Mouse (Mus musculus): ENCODE measurements around the gene Ppm1l. TPM values are rescaled to one million over a fixed set of nuclear protein-coding genes. Genes with fewer than 3 reads are reported as not detected.

Gene Ppm1l
- total RNA-seq, 2 experiments from 2014 or later = 83.4 to 87.6 TPM

DNA sequence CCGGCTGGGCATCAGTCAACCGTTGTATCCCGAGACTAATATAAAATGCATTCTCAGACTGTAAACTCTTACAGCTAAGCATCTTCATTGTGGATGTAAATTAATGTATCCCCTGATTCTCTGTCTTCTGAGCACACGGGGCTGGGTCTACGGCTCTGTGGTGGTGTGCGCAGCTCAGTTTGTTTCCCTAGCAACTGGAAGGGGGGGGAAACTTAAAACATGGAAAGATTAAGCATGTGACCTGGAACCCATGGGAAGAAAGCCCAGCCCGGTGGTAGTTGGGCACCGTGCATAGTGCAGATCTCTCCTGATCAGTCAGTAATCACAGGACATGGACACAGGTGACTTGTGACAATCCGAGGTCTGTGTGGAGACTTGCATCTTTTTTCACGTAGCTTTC, 218.8 kb downstream of the Ppm1l start:
- no peak for TF ChIP-seq CTCF (IDR thresholded peaks at IDR 0.05)
- intact Hi-C loops (cut with DNase I) = no loop called here
- Histone ChIP-seq H3K4me3 (no peak overlapping the region), H3K27ac (no peak overlapping the region)
- no peak for DNase-seq (ENCODE audit: extremely low spot score in 1 of 2, low spot score in 2 of 2)

DNA sequence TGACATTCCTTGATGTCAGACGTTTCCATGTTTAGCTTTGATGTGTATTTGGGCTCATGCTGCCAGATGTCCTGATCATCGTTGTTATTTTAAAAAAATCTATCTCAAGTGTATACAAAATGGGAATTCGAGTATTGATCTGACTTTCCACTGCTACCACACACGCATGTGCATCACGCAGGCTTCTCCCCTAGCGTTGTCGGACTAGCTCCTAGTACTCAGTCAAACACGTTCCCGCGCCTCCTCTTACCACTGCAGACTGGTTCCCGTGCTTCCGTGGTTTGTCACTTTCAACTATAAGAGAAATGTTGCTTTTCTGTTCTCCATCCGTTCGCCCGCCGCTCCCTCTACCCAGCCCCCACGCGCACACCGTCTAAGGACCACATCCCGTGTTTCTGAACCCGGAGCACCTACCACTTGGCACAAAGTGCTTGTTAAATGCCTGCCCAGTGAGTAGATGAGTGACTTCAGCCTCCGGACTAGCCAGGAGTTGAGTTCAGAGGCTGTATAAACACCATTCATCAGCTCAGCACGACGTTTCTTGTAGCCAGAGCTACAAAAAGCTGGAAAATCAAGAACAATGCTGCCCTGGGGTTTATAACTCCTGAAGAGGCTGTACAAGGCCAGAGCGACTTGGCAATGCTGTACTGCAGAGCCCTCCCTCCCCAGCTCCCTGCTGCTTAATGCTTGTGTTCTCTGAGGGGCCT, 219.4 kb downstream of the Ppm1l start:
- intact Hi-C loops (cut with DNase I) = no loop called here
- no peak for TF ChIP-seq CTCF (IDR thresholded peaks at IDR 0.05)
- Histone ChIP-seq H3K4me3 (no peak overlapping the region), H3K27ac (no peak overlapping the region)
- no peak for DNase-seq (ENCODE audit: extremely low spot score in 1 of 2, low spot score in 2 of 2)

DNA sequence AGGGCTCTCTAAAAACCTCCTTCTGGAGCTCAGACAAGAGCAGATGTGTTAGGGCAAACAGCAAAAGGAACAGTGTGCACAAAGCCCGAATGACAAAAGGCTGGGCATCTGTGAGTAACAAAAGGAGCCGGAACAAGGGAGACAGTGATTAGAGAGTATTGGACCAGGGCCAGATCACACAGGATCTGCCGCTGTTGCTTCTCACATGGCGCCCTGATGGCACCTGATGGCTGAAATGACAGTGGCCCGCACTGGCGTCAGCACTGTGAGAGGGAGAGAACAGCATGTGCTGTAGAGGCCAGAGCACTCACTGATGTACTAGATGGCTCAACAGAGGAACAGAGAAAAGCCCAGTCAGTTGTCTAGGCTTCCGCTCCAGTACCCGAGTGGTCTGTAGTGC, 226.3 kb downstream of the Ppm1l start:
- peak in 1 of 2 experiments; percentile 32 for DNase-seq (ENCODE audit: extremely low spot score in 1 of 2, low spot score in 2 of 2)
- TF ChIP-seq CTCF (IDR thresholded peaks at IDR 0.05) = no peak
- no peak overlapping the region for H3K27ac ChIP-seq
- H3K4me3 ChIP-seq = no peak overlapping the region
- intact Hi-C loops (cut with DNase I) = no loop called here

DNA sequence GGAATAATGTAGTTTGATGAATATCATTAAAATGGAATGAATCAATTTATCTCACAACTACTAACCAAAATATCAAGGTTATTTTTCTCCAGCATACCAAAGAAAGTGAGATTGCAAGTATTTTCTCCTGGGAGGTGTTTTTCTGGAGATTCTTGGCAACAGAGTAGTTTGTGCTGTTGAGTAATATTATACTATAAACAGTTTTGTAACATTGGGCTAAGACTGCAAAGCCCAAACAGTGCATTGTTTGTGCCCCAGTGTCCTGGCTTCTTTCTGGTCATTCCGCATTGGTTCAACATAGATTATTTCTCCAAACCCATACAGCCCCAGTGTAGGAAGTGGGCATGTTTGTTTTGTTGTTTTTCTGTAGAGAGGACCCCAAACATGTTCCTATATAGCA, 227.1 kb downstream of the Ppm1l start:
- H3K27ac ChIP-seq = no peak overlapping the region
- no peak for DNase-seq (ENCODE audit: extremely low spot score in 1 of 2, low spot score in 2 of 2)
- intact Hi-C loops (cut with DNase I) = no loop called here
- TF ChIP-seq CTCF (IDR thresholded peaks at IDR 0.05) = no peak
- H3K4me3 ChIP-seq = no peak overlapping the region

DNA sequence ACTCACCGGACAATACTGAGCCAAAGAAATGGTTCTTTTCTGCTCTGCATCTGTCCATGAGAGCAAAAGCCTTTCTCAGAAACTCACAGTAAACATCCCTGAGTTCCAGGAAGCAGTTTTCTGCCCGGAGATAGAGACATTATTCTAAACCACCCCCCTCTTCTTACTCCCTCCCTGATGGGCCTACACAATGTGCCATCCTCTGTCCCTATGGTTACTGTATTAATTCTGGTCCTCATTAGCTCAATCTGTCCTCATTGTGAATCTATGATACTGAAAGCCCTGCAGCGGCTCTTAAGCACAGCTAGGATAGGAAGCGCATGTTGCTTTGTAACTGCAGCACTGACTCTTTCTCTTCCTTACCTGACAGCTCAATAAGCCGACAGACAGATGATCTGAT, 228.4 kb downstream of the Ppm1l start:
- intact Hi-C loops (cut with DNase I) = no loop called here
- no peak overlapping the region for H3K27ac ChIP-seq
- no peak overlapping the region for H3K4me3 ChIP-seq
- no peak for TF ChIP-seq CTCF (IDR thresholded peaks at IDR 0.05)
- DNase-seq (ENCODE audit: extremely low spot score in 1 of 2, low spot score in 2 of 2) = no peak

DNA sequence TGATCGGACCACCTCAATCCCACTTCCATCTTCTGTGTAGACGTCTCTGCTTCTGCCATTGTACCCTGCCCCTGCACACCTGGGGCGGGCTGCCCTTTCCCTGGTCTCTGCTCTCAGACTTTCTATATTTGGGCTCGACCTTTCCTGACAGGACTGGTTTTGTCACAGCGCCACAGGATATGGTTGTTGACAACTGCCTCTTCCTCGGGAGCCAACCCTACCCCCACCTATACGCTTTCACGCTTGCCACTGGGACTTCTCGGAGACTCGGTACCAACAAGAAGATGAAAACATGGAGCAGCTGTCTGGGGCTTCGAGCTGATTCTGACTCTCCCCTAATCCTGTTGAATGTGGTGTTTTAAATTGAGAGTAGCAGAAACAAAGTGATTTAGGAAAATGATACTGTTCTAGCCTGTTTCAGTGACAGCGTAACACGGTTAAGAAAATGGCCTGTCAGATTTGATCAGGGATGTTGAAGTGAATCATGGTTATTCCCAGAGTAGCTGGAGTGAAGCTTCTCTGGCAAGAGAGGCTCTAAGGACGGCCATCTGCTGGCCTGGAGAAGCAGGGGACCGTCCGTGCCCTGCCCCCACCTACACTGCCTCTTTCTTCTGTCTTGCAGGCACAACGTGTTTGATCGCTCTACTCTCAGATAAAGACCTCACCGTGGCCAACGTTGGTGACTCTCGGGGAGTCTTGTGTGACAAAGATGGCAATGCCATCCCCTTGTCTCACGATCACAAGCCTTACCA, 232.2 kb downstream of the Ppm1l start:
- no peak overlapping the region for H3K27ac ChIP-seq
- no peak for TF ChIP-seq CTCF (IDR thresholded peaks at IDR 0.05)
- no peak overlapping the region for H3K4me3 ChIP-seq
- intact Hi-C loops (cut with DNase I) = no loop called here
- no peak for DNase-seq (ENCODE audit: extremely low spot score in 1 of 2, low spot score in 2 of 2)

DNA sequence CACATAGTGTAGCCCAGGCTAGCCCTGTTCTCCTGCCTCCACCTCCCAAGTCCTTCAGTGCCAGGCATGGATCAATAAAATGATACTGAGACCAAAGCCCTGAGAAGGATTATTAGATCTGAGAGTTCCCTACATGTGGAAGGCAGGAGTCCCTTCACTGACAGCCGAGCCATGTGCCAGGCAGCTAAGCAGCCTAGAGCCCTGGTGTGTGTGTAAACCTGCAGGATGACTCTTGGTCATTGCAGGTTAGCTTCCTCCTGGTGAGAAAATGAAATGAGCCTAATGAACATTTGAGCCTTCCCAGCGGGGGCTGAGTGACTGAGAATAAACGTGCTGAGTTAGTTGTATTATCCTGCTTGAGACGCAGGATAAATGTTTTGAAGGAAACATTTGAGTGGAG, 232.9 kb downstream of the Ppm1l start:
- no peak for DNase-seq (ENCODE audit: extremely low spot score in 1 of 2, low spot score in 2 of 2)
- Histone ChIP-seq H3K4me3 (no peak overlapping the region), H3K27ac (no peak overlapping the region)
- TF ChIP-seq CTCF (IDR thresholded peaks at IDR 0.05) = no peak
- intact Hi-C loops (cut with DNase I) = no loop called here

DNA sequence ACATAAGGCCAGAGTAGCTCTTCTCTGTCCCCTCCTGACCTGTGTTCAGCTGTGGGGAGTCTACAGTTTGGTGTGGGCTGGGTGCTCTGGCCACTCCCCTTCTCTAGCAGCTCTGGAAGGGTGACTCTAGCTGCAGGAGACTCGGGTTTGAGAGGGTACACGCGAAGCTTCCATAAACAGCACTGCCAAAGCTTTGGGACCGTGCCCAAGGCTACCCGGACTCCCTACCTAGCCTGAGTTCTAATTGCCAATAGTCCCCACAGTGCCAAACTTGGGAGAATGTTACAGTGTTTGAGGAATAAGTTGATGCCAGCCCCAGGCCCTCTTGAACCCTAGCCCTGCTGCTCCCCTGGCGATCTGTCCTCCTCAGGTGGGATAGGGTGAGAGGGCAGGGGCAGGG, 238.8 kb downstream of the Ppm1l start:
- no peak for TF ChIP-seq CTCF (IDR thresholded peaks at IDR 0.05)
- intact Hi-C loops (cut with DNase I) = no loop called here
- no peak overlapping the region for H3K27ac ChIP-seq
- no peak for DNase-seq (ENCODE audit: extremely low spot score in 1 of 2, low spot score in 2 of 2)
- H3K4me3 ChIP-seq = no peak overlapping the region

DNA sequence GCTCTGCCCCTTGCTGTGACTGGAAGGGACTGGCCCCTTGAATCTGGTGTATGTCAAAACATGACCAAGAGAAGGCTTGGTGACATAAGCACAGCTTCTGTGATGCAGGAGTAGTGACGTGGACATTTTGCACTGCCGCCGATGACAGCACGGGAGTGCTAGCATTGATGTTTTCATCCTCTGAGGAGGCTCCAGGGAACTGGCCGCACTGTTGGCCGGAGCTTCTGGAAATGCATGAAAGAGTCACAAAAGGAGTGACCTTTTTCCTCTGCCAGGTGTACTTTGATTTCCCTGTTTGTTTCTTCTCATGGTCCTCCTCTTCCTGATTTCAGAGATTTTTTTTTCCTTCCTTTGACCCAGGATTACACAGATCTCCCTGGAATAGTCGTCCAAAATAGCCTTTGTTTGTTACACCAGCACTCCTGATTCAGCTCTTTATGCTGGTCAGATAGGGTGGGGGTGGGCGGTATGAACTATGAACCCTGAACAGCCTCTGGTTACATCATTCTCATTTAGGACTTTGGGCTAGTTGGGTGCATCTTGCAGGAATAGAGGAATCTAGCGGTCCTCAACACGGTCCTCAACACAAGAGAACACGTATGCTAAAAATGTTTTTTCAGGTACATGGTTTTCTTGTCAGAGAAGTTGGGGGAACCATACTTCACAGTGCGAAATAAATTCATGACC, 239.6 kb downstream of the Ppm1l start:
- DNase-seq (ENCODE audit: extremely low spot score in 1 of 2, low spot score in 2 of 2) = no peak
- Histone ChIP-seq H3K4me3 (no peak overlapping the region), H3K27ac (no peak overlapping the region)
- intact Hi-C loops (cut with DNase I) = no loop called here
- TF ChIP-seq CTCF (IDR thresholded peaks at IDR 0.05) = no peak

DNA sequence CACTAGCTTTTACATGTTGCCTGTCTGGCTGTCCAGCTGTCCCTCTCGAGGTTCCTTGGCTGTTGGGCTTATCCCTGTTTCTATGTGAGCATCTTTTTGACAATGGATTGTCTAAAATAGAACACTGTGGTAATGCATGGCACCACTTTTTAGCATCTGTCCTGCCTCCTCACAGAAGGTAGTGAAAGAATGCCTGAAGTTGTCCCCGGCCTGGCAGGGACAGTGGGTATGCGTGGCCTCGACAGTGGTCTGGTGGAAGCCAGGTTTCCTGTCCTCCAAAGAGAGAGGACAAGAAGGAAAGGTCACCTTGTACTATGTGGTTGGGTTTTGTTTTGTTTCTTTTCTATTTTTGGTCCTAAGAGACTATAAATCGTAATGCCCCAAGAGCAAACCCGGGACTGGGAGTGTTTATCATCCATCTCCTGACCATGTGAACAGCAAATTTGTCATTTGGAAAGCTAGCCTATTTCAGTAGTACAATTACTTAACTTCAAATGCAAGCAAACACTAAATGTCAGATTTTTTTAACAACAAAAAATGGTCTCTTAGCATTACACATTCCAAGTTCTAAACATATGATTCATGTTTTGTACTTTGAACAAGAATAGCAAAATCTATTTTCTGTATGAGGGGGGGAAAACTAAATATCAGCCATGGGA, 242.8 kb downstream of the Ppm1l start:
- TF ChIP-seq CTCF (IDR thresholded peaks at IDR 0.05) = no peak
- peak overlapping the region; percentile 41; the same call in 1 of the 2 replicates for H3K27ac ChIP-seq
- intact Hi-C loops (cut with DNase I) = no loop called here
- no peak for DNase-seq (ENCODE audit: extremely low spot score in 1 of 2, low spot score in 2 of 2)
- no peak overlapping the region for H3K4me3 ChIP-seq

DNA sequence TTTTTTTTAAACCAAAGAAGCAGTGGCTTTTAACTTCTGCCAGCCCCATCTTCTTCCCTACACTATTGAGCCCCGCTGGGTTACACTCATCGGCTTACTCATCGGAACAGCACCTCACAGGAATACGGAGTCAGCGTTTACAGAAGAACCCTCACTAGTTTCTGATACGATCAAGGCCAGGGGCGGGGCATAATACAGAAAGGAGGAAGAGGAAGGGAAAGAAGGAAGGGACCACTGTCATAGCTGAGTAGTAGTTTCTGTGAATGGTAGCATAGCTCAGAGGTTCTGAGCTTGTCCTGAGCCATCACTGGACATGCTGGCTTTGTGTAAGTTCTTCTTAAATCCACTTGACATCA, 243.3 kb downstream of the Ppm1l start:
- Histone ChIP-seq H3K4me3 (no peak overlapping the region), H3K27ac (peak overlapping the region; percentile 5; the same call in 1 of the 2 replicates)
- no peak for TF ChIP-seq CTCF (IDR thresholded peaks at IDR 0.05)
- intact Hi-C loops (cut with DNase I) = no loop called here
- DNase-seq (ENCODE audit: extremely low spot score in 1 of 2, low spot score in 2 of 2) = no peak

DNA sequence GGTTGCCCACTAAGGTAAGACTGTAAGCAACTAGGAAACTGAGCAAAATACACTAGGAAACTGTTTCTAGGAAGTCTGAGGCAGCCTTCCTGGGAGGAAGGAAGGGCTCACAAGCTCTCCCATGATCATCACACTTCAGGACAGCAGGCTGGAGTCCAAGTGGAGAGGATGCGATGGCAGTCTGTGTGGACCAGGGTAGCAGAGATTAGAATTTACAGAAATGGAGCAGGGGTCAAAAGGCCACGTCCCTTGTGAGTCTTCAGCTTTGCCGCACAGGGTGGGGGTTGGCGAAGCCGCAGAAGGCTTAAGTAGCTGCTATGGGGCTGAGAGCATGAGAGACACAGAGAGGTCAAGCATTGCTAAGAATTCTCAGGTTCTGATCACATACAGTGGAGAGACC, 245.0 kb downstream of the Ppm1l start:
- TF ChIP-seq CTCF (IDR thresholded peaks at IDR 0.05) = no peak
- no peak overlapping the region for H3K27ac ChIP-seq
- DNase-seq (ENCODE audit: extremely low spot score in 1 of 2, low spot score in 2 of 2) = no peak
- intact Hi-C loops (cut with DNase I) = no loop called here
- H3K4me3 ChIP-seq = no peak overlapping the region
